Mouse (Mus musculus) liver, embryonic 13.5 days (tissue): ENCODE data around the gene Tmem82. TPM values are rescaled to one million over a fixed set of nuclear protein-coding genes. Genes with fewer than 3 reads are reported as not detected.
"Not testable (repeated sequence)": the region's sequence is repeated elsewhere in the genome, so short reads cannot be mapped to it uniquely, and the experiment has no call there.

ENCODE experiments used
- ATAC-seq: fragments of 200-750 bp; cut with Nextera tagmentation; 2 replicates; pipeline ENCODE4 v1.8.0; 2017; ENCODE audit warnings: low read depth, mild to moderate bottlenecking, moderate number of reproducible peaks, moderate library complexity
- DNase-seq: peaks from one replicate; pipeline ENCODE4 v3.0.0; 2022
- H3K27ac ChIP-seq: fragments of 300-500 bp; sonication (generic); 2 replicates; pipeline ENCODE4 v1.5.1; 2015; ENCODE audit warnings: moderate library complexity, mild to moderate bottlenecking, inconsistent platforms
- H3K27me3 ChIP-seq: fragments of 300-500 bp; sonication (generic); 2 replicates; pipeline ENCODE4 v1.6.1; 2015; ENCODE audit warnings: mild to moderate bottlenecking, inconsistent platforms
- H3K36me3 ChIP-seq: fragments of 300-500 bp; sonication (generic); 2 replicates; pipeline ENCODE4 v1.6.1; 2015; ENCODE audit warnings: mild to moderate bottlenecking, inconsistent platforms
- H3K4me1 ChIP-seq: fragments of 300-500 bp; sonication (generic); replicated peaks from 2 replicates; pipeline ENCODE4 v1.6.1; 2015; ENCODE audit warnings: inconsistent platforms
- H3K4me2 ChIP-seq: fragments of 300-500 bp; sonication (generic); 2 replicates; pipeline ENCODE4 v1.6.1; 2015; ENCODE audit warnings: inconsistent platforms, mild to moderate bottlenecking, moderate library complexity
- H3K4me3 ChIP-seq: fragments of 300-500 bp; sonication (generic); replicated peaks from 2 replicates; pipeline ENCODE4 v1.5.1; 2015; ENCODE audit warnings: mild to moderate bottlenecking, inconsistent platforms
- H3K9ac ChIP-seq: fragments of 300-500 bp; sonication (generic); 2 replicates; pipeline ENCODE4 v1.6.1; 2015; ENCODE audit warnings: mild to moderate bottlenecking, inconsistent platforms
- H3K9me3 ChIP-seq: fragments of 300-500 bp; sonication (generic); replicated peaks from 2 replicates; pipeline ENCODE4 v1.6.1; 2016; ENCODE audit warnings: inconsistent platforms
- WGBS: fragments of 180-500 bp; shearing (Covaris S2); methylation state at CpG from one replicate; pipeline ENCODE4 v1.1.7; 2015; ENCODE audit not compliant: insufficient replicate concordance; 5-methylcytosine and 5-hydroxymethylcytosine counted together
- polyA plus RNA-seq: library from polyadenylated mRNA; unstranded; fragments of >200 nt; fragmentation: Nextera tagmentation; extraction: Ambion mirVana; gene quantifications from 2 replicates; pipeline ENCODE4 v1.2.1, GENCODE M21; 2015

Tmem82 gene
- polyA plus RNA-seq, 1 experiment from 2014 or later: 3.7 TPM

GRCm38 (mm10) chr4:141573359-141573966 lies 45.0 kb downstream of the Tmem82 start:
- Histone ChIP-seq H3K4me3 (no peak overlapping the region), H3K9me3 (peaks cover 3% of the 10 kb centered on the region; the same call in 1 of the 2 replicates), H3K27me3 (0 out of 2 replicates have a peak, but pooled peaks cover 13% of the 10 kb centered on the region), H3K27ac (no peak overlapping the region; the same call in 1 of the 2 replicates), H3K4me2 (no peak overlapping the region), H3K36me3 (no peaks in the 10 kb centered on the region), H3K4me1 (peaks cover 13% of the 10 kb centered on the region), H3K9ac (no peak overlapping the region)
- ATAC-seq: no peak
- no peak for DNase-seq
- 37% methylated on average over 6 of the region's 6 CpGs for WGBS

GRCm38 (mm10) chr4:141572668-141573358 lies 45.6 kb downstream of the Tmem82 start:
- Histone ChIP-seq H3K27ac (no peak overlapping the region), H3K36me3 (no peaks in the 10 kb centered on the region), H3K9ac (no peak overlapping the region), H3K4me1 (peaks cover 11% of the 10 kb centered on the region; the same call in 1 of the 2 replicates), H3K4me2 (no peak overlapping the region), H3K4me3 (no peak overlapping the region), H3K27me3 (0 out of 2 replicates have a peak, but pooled peaks cover 13% of the 10 kb centered on the region), H3K9me3 (peaks cover 3% of the 10 kb centered on the region; the same call in 1 of the 2 replicates)
- WGBS: 44% methylated on average over 7 of the region's 7 CpGs
- no peak for DNase-seq
- no peak for ATAC-seq

GRCm38 (mm10) chr4:141571934-141572333 lies 46.5 kb downstream of the Tmem82 start:
- DNase-seq (no peak), ATAC-seq (no peak)
- Histone ChIP-seq H3K9me3 (peaks cover 2% of the 10 kb centered on the region; the same call in 1 of the 2 replicates), H3K36me3 (no peaks in the 10 kb centered on the region), H3K9ac (no peak overlapping the region), H3K27ac (no peak overlapping the region), H3K4me3 (no peak overlapping the region), H3K27me3 (0 out of 2 replicates have a peak, but pooled peaks cover 13% of the 10 kb centered on the region), H3K4me1 (peaks cover 11% of the 10 kb centered on the region; the same call in 1 of the 2 replicates), H3K4me2 (no peak overlapping the region)
- 57% methylated on average over 10 of the region's 10 CpGs for WGBS

- no peak overlapping the region for H3K27ac ChIP-seq
- DNase-seq (no peak), ATAC-seq (no peak)
- no peak overlapping the region for H3K4me2 ChIP-seq
- H3K9ac ChIP-seq: no peak overlapping the region
- no peaks in the 10 kb centered on the region for H3K36me3 ChIP-seq
- H3K4me1 ChIP-seq: peaks cover 11% of the 10 kb centered on the region; the same call in 1 of the 2 replicates
- 0 out of 2 replicates have a peak, but pooled peaks cover 13% of the 10 kb centered on the region for H3K27me3 ChIP-seq
- no peak overlapping the region for H3K4me3 ChIP-seq
- 39% methylated on average over 6 of the region's 6 CpGs for WGBS
- no peaks in the 10 kb centered on the region for H3K9me3 ChIP-seq
Measured at GRCm38 (mm10) chr4:141571337-141571739, 47.1 kb downstream of the Tmem82 start.

- H3K36me3 ChIP-seq: no peaks in the 10 kb centered on the region
- peaks cover 11% of the 10 kb centered on the region; the same call in 1 of the 2 replicates for H3K4me1 ChIP-seq
- H3K9me3 ChIP-seq: no peaks in the 10 kb centered on the region
- H3K4me3 ChIP-seq: no peak overlapping the region
- H3K4me2 ChIP-seq: no peak overlapping the region
- no peak overlapping the region for H3K27ac ChIP-seq
- WGBS: 62% methylated on average over 1 of the region's 1 CpGs
- ATAC-seq (no peak), DNase-seq (no peak)
- no peak overlapping the region for H3K9ac ChIP-seq
- 0 out of 2 replicates have a peak, but pooled peaks cover 13% of the 10 kb centered on the region for H3K27me3 ChIP-seq
Measured at GRCm38 (mm10) chr4:141570821-141571220, 47.6 kb downstream of the Tmem82 start.

GRCm38 (mm10) chr4:141570004-141570403 lies 48.4 kb downstream of the Tmem82 start:
- H3K27me3 ChIP-seq: 0 out of 2 replicates have a peak, but pooled peaks cover 13% of the 10 kb centered on the region

GRCm38 (mm10) chr4:141568966-141569365 lies 49.5 kb downstream of the Tmem82 start:
- ATAC-seq (no peak), DNase-seq (no peak)
- H3K9ac ChIP-seq: no peak overlapping the region
- peaks cover 7% of the 10 kb centered on the region; the same call in 1 of the 2 replicates for H3K4me1 ChIP-seq
- H3K4me2 ChIP-seq: no peak overlapping the region
- 82% methylated on average over 5 of the region's 5 CpGs for WGBS
- H3K9me3 ChIP-seq: no peaks in the 10 kb centered on the region
- no peak overlapping the region for H3K4me3 ChIP-seq
- no peaks in the 10 kb centered on the region for H3K36me3 ChIP-seq
- no peak overlapping the region for H3K27ac ChIP-seq
- H3K27me3 ChIP-seq: 0 out of 2 replicates have a peak, but pooled peaks cover 12% of the 10 kb centered on the region

More at GRCm38 (mm10) chr4:141570004-141570403, 48.4 kb downstream of the Tmem82 start:
- Histone ChIP-seq H3K9me3 (no peaks in the 10 kb centered on the region), H3K4me1 (peaks cover 8% of the 10 kb centered on the region; the same call in 1 of the 2 replicates), H3K4me2 (no peak overlapping the region), H3K36me3 (no peaks in the 10 kb centered on the region), H3K27ac (no peak overlapping the region), H3K4me3 (no peak overlapping the region), H3K9ac (no peak overlapping the region)
- DNase-seq (no peak), ATAC-seq (no peak)
- WGBS: 53% methylated on average over 6 of the region's 6 CpGs

- H3K27ac ChIP-seq, ATAC-seq, H3K27me3 ChIP-seq, H3K4me3 ChIP-seq, H3K4me1 ChIP-seq, H3K4me2 ChIP-seq, DNase-seq, H3K9me3 ChIP-seq, H3K9ac ChIP-seq, H3K36me3 ChIP-seq: not testable (repeated sequence)
- 75% methylated on average over 7 of the region's 7 CpGs for WGBS
Measured at GRCm38 (mm10) chr4:141567174-141567573, 51.3 kb downstream of the Tmem82 start.

GRCm38 (mm10) chr4:141566187-141566586 lies 52.2 kb downstream of the Tmem82 start:
- H3K4me3 ChIP-seq: no peak overlapping the region
- ATAC-seq (no peak), DNase-seq (no peak)
- no peaks in the 10 kb centered on the region for H3K36me3 ChIP-seq
- H3K9me3 ChIP-seq: no peaks in the 10 kb centered on the region
- H3K4me1 ChIP-seq: peaks cover 4% of the 10 kb centered on the region; the same call in 1 of the 2 replicates
- no peak overlapping the region for H3K27ac ChIP-seq
- no peaks in the 10 kb centered on the region for H3K27me3 ChIP-seq
- 68% methylated on average over 6 of the region's 6 CpGs for WGBS
- H3K4me2 ChIP-seq: no peak overlapping the region
- H3K9ac ChIP-seq: no peak overlapping the region

GRCm38 (mm10) chr4:141565325-141565724 lies 53.1 kb downstream of the Tmem82 start:
- ATAC-seq (no peak), DNase-seq (no peak)
- Histone ChIP-seq H3K4me1 (peaks cover 3% of the 10 kb centered on the region), H3K27ac (no peak overlapping the region), H3K36me3 (no peaks in the 10 kb centered on the region), H3K27me3 (no peaks in the 10 kb centered on the region), H3K9ac (no peak overlapping the region), H3K9me3 (no peaks in the 10 kb centered on the region), H3K4me2 (no peak overlapping the region), H3K4me3 (no peak overlapping the region)
- 63% methylated on average over 7 of the region's 7 CpGs for WGBS

- no peak overlapping the region for H3K9ac ChIP-seq
- H3K4me1 ChIP-seq: peaks cover 7% of the 10 kb centered on the region
- H3K4me3 ChIP-seq: no peak overlapping the region
- no peaks in the 10 kb centered on the region for H3K36me3 ChIP-seq
- no peak for ATAC-seq
- H3K9me3 ChIP-seq: no peaks in the 10 kb centered on the region
- no peak overlapping the region for H3K27ac ChIP-seq
- no peaks in the 10 kb centered on the region for H3K27me3 ChIP-seq
- H3K4me2 ChIP-seq: no peak overlapping the region
- WGBS: 57% methylated on average over 3 of the region's 3 CpGs
- no peak for DNase-seq
Measured at GRCm38 (mm10) chr4:141564660-141565059, 53.8 kb downstream of the Tmem82 start.
